Mouse (Mus musculus) brain, embryonic 18.5 days (tissue): Measurements from ENCODE around the gene Srp54c.

ENCODE experiments used
- DNase-seq: peaks from one replicate; pipeline ENCODE4 v3.0.0-alpha.2; 2012; ENCODE audit warnings: low read depth, low spot score

Srp54c gene

DNA sequence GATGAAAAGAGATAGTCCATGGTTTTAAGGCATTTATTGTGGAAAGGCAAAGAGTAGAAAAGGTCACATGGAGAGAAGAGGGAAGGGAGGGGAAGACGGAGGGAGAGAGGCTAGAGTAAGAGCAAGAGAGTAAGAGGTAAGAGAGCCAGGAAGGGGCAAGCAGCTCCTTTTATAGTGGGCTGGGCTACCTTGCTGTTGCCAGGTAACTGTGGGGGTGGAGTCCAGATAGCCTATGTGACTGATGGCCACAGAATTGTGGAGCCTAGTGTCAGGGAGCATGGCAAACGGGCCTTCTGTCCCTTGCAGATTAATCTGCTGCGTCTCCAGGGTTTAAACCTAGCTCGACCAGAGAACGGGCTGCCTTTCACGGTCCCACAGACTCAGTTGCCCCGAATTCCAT is 81.9 kb downstream of the Srp54c start:
- no peak for DNase-seq
